15 mouse cellular contexts compared by ENCODE assay signal in the genomic region with DNA sequence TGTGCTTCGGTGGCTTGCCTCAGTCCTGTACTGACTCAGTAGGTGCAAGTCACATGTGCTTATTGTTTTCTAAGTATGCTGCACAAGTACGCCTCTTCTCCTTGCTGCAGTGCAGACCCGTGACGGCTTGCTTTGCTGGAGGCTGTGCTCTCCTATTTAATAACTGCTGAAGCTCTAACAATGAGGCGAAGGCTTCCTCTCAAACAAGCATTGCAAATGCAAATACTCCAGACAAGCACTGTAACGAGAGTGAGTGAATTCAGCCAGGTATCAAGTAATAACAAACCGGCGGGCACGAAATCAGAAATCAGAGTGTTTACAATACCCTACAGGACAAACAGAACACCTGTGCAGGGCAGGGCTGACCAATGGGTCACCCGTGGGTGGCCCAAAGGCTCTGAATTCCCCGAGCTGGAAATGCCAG. TPM values are rescaled to one million over a fixed set of nuclear protein-coding genes. Genes with fewer than 3 reads are reported as not detected.
DNase-seq lines count a peak whose midpoint lies in the region; ATAC-seq and TF ChIP-seq lines count a peak whose summit lies in the region.
"Had no signal": no experiment of that assay in that cellular context is flagged by ENCODE, and none has a peak within 500 bp of the region (broad histone marks: within the 10 kb centered on the region; RNA-seq: fewer than 3 reads in every experiment).

No protein-coding gene starts in this region.

- DNase-seq in forebrain, embryonic 14.5 days (ENCODE audit: low spot score) = no peak
- no peak for DNase-seq in forebrain, embryonic 11.5 days (ENCODE audit: low spot score)
- peak; percentile 64 to 79 for DNase-seq in lung, adult 18-20 months
- DNase-seq in lung, adult 2 months = no peak
- DNase-seq in heart, adult 2 months = no peak
- DNase-seq: cerebellum, postnatal 25 days; gastrocnemius, postnatal 14 days; heart, postnatal 14 days; kidney, adult 9 months; layer of hippocampus, postnatal 36 days had no signal

- no peaks in the 10 kb centered on the region for H3K9me3 ChIP-seq in forebrain, embryonic 14.5 days (replicated peaks; ENCODE audit: control insufficient read depth, low read length)
- H3K9me3 ChIP-seq in forebrain, embryonic 11.5 days (ENCODE audit: control insufficient read depth, low read length) = peaks cover 4% of the 10 kb centered on the region; the same call in 1 of the 2 replicates
- H3K9me3 ChIP-seq in lung, embryonic 16.5 days (ENCODE audit: control insufficient read depth, low read length) = peaks cover 4% of the 10 kb centered on the region; the same call in 1 of the 2 replicates
- no peaks in the 10 kb centered on the region for H3K9me3 ChIP-seq in stomach, embryonic 15.5 days

- no peak overlapping the region for H3K4me3 ChIP-seq in forebrain, embryonic 14.5 days (ENCODE audit: low read depth, low read length)
- H3K4me3 ChIP-seq in forebrain, embryonic 11.5 days (ENCODE audit: low read depth, low read length) = no peak overlapping the region
- H3K4me3 ChIP-seq in lung, adult 2 months (replicated peaks; ENCODE audit: extremely low read depth, low read depth, low read length) = no peak overlapping the region
- H3K4me3 ChIP-seq in lung, embryonic 16.5 days (ENCODE audit: low read length) = no peak overlapping the region; the same call in 1 of the 2 replicates
- H3K4me3 ChIP-seq in stomach, embryonic 15.5 days (replicated peaks) = no peak overlapping the region
- H3K4me3 ChIP-seq in heart, adult 2 months = no peak overlapping the region
- H3K4me3 ChIP-seq: erythroblast, embryonic 14.5 days; liver, embryonic 15.5 days had no signal

- no peak for TF ChIP-seq CTCF in lung, adult 2 months (IDR thresholded peaks at IDR 0.05; ENCODE audit: insufficient read depth, low read length)
- no peak for TF ChIP-seq CTCF in heart, adult 2 months (IDR thresholded peaks at IDR 0.05)

- 63% methylated on average over 11 of the region's 11 CpGs for WGBS in forebrain, embryonic 14.5 days
- 70% methylated on average over 11 of the region's 11 CpGs for WGBS in forebrain, embryonic 11.5 days
- 65% methylated on average over 11 of the region's 11 CpGs for WGBS in lung, adult 2 months
- WGBS in lung, embryonic 16.5 days = 52% methylated on average over 11 of the region's 11 CpGs
- 53% methylated on average over 11 of the region's 11 CpGs for WGBS in stomach, embryonic 15.5 days
- 85% methylated on average over 11 of the region's 11 CpGs for WGBS in heart, adult 2 months

- no peak overlapping the region for H3K4me2 ChIP-seq in forebrain, embryonic 14.5 days (ENCODE audit: low read length)
- no peak overlapping the region for H3K4me2 ChIP-seq in forebrain, embryonic 11.5 days (ENCODE audit: low read depth, low read length, severe bottlenecking)
- peak overlapping the region; percentile 32 for H3K4me2 ChIP-seq in lung, embryonic 16.5 days (ENCODE audit: low read depth, low read length)
- H3K4me2 ChIP-seq in stomach, embryonic 15.5 days = 0 out of 2 replicates have a peak overlapping the region, but pooled peaks have one; percentile 0
- H3K4me2 ChIP-seq: liver, embryonic 15.5 days had no signal

- no peak overlapping the region for H3K9ac ChIP-seq in forebrain, embryonic 14.5 days (ENCODE audit: low read length)
- no peak overlapping the region for H3K9ac ChIP-seq in forebrain, embryonic 11.5 days (ENCODE audit: low read length)
- no peak overlapping the region for H3K9ac ChIP-seq in lung, embryonic 16.5 days (ENCODE audit: low read length)
- H3K9ac ChIP-seq in stomach, embryonic 15.5 days = no peak overlapping the region
- H3K9ac ChIP-seq in heart, adult 2 months (ENCODE audit: low read depth, low read length) = no peak overlapping the region
- H3K9ac ChIP-seq: liver, embryonic 15.5 days had no signal

- TF ChIP-seq POLR2A in lung, adult 2 months (IDR thresholded peaks at IDR 0.05; ENCODE audit: borderline replicate concordance, extremely low read depth, low read depth, low read length) = no peak
- no peak for TF ChIP-seq POLR2A in heart, adult 2 months (IDR thresholded peaks at IDR 0.05; ENCODE audit: insufficient read depth, low read depth, low read length)

- no peak for TF ChIP-seq EP300 in heart, adult 2 months (IDR thresholded peaks at IDR 0.05; ENCODE audit: insufficient read depth, low read depth, low read length)

- ATAC-seq in forebrain, embryonic 14.5 days = 0 out of 2 replicates have a peak, but pooled peaks have one; percentile 32
- ATAC-seq in forebrain, embryonic 11.5 days (replicated peaks; ENCODE audit: low FRiP score) = no peak
- peak; percentile 63 for ATAC-seq in lung, embryonic 16.5 days (ENCODE audit: low read depth)
- peak; percentile 31; the same call in 1 of the 2 replicates for ATAC-seq in stomach, embryonic 15.5 days (ENCODE audit: insufficient read depth, low FRiP score, low read depth)
- ATAC-seq in granulocyte monocyte progenitor cell, adult 5-6 weeks (replicated peaks; ENCODE audit: poor library complexity, severe bottlenecking) = no peak

- H3K27me3 ChIP-seq in forebrain, embryonic 14.5 days (replicated peaks; ENCODE audit: control insufficient read depth, insufficient read depth, low read length) = no peaks in the 10 kb centered on the region
- H3K27me3 ChIP-seq in forebrain, embryonic 11.5 days (ENCODE audit: control insufficient read depth, insufficient read depth, low read length) = no peaks in the 10 kb centered on the region
- no peaks in the 10 kb centered on the region for H3K27me3 ChIP-seq in lung, embryonic 16.5 days (ENCODE audit: control insufficient read depth, insufficient read depth, low read depth, low read length)
- H3K27me3 ChIP-seq in stomach, embryonic 15.5 days (replicated peaks) = no peaks in the 10 kb centered on the region
- H3K27me3 ChIP-seq in heart, adult 2 months (ENCODE audit: control insufficient read depth, insufficient read depth, low read length) = no peaks in the 10 kb centered on the region
- H3K27me3 ChIP-seq: liver, embryonic 15.5 days had no signal

- no peaks in the 10 kb centered on the region; the same call in 1 of the 2 replicates for H3K4me1 ChIP-seq in forebrain, embryonic 14.5 days (ENCODE audit: control insufficient read depth, insufficient read depth, low read length)
- H3K4me1 ChIP-seq in forebrain, embryonic 11.5 days (replicated peaks; ENCODE audit: control insufficient read depth, insufficient read depth, low read length) = 0 out of 2 replicates have a peak, but pooled peaks cover 4% of the 10 kb centered on the region
- H3K4me1 ChIP-seq in lung, adult 2 months (ENCODE audit: control insufficient read depth, insufficient read depth, low read length) = peaks cover 2% of the 10 kb centered on the region; the same call in 1 of the 2 replicates
- H3K4me1 ChIP-seq in lung, embryonic 16.5 days (replicated peaks; ENCODE audit: control insufficient read depth, insufficient read depth, low read length) = peaks cover 10% of the 10 kb centered on the region
- no peaks in the 10 kb centered on the region for H3K4me1 ChIP-seq in stomach, embryonic 15.5 days
- H3K4me1 ChIP-seq in heart, adult 2 months (ENCODE audit: control insufficient read depth, insufficient read depth, low read length) = no peaks in the 10 kb centered on the region
- H3K4me1 ChIP-seq: liver, embryonic 15.5 days had no signal

- intact Hi-C loops in heart, adult 2 months (cut with DNase I) = no loop called here

- H3K27ac ChIP-seq in forebrain, embryonic 14.5 days (ENCODE audit: low read depth, low read length) = no peak overlapping the region
- H3K27ac ChIP-seq in forebrain, embryonic 11.5 days (ENCODE audit: low read depth, low read length) = no peak overlapping the region
- H3K27ac ChIP-seq in lung, embryonic 16.5 days (ENCODE audit: low read length) = peak overlapping the region; percentile 52
- H3K27ac ChIP-seq in stomach, embryonic 15.5 days = no peak overlapping the region; the same call in 1 of the 2 replicates
- no peak overlapping the region for H3K27ac ChIP-seq in heart, adult 2 months
- H3K27ac ChIP-seq: liver, embryonic 15.5 days had no signal

- no peaks in the 10 kb centered on the region for H3K79me2 ChIP-seq in heart, adult 2 months (replicated peaks; ENCODE audit: control insufficient read depth, insufficient read depth, low read length)

- no peaks in the 10 kb centered on the region for H3K36me3 ChIP-seq in forebrain, embryonic 14.5 days (ENCODE audit: control insufficient read depth, insufficient read depth, low read length)
- H3K36me3 ChIP-seq in forebrain, embryonic 11.5 days (ENCODE audit: control insufficient read depth, insufficient read depth, low read length) = no peaks in the 10 kb centered on the region
- H3K36me3 ChIP-seq in lung, embryonic 16.5 days (ENCODE audit: control insufficient read depth, insufficient read depth, low read length) = no peaks in the 10 kb centered on the region
- H3K36me3 ChIP-seq in stomach, embryonic 15.5 days = no peaks in the 10 kb centered on the region
- H3K36me3 ChIP-seq in heart, adult 2 months (ENCODE audit: control insufficient read depth, insufficient read depth, low read length) = no peaks in the 10 kb centered on the region
- H3K36me3 ChIP-seq: liver, embryonic 15.5 days had no signal

RNA-seq across cellular contexts. Expression of gene Ranbp9, which starts 12.0 kb away (rescaled TPM):
- polyA plus RNA-seq in forebrain, embryonic 14.5 days (2014; fragmentation: Nextera tagmentation; extraction: Ambion mirVana) = 15.4 and 16.4 TPM in 2 replicates
- polyA plus RNA-seq in forebrain, embryonic 11.5 days (2014; fragmentation: Nextera tagmentation; extraction: Ambion mirVana) = 12.5 and 15.3 TPM in 2 replicates
- 17.1 and 17.7 TPM in 2 replicates for polyA plus RNA-seq in lung, adult 2 months (2012; rRNA removed)
- 8.8 and 8.9 TPM in 2 replicates for polyA plus RNA-seq in lung, embryonic 16.5 days (2015; fragmentation: Nextera tagmentation; extraction: Ambion mirVana)
- polyA plus RNA-seq in stomach, embryonic 15.5 days (2015; fragmentation: Nextera tagmentation; extraction: Ambion mirVana) = 8.9 and 9.6 TPM in 2 replicates
- total RNA-seq in granulocyte monocyte progenitor cell, adult 5-6 weeks (2014; fragmentation: Nextera tagmentation) = 41.5 and 46.1 TPM in 2 replicates
- total RNA-seq in granulocyte monocyte progenitor cell, adult 5-6 weeks (2017) = 56.4 and 84.0 TPM in 2 replicates
- 10 to 100 TPM; 42.2 to 44.2 TPM for total RNA-seq in heart, adult 2 months (2021)
- 16.1 and 22.3 TPM in 2 replicates for polyA plus RNA-seq in heart, adult 2 months (2012; rRNA removed)

Comparison
In these comparisons a context has a peak if more than half of its experiments do, and no peak if none do; other contexts are left out.
1. ATAC-seq: peak in forebrain, embryonic 14.5 days (single experiment), lung, embryonic 16.5 days (single experiment) and stomach, embryonic 15.5 days (single experiment); none in forebrain, embryonic 11.5 days (single experiment) and granulocyte monocyte progenitor cell, adult 5-6 weeks (single experiment).
2. DNase-seq: peak in lung, adult 18-20 months (2 of 2); none in forebrain, embryonic 14.5 days (single experiment), forebrain, embryonic 11.5 days (single experiment), lung, adult 2 months (single experiment) and heart, adult 2 months (0 of 2).
3. H3K4me2 ChIP-seq: peak in lung, embryonic 16.5 days (single experiment) and stomach, embryonic 15.5 days (single experiment); none in forebrain, embryonic 14.5 days (single experiment) and forebrain, embryonic 11.5 days (single experiment).